8 mouse cellular contexts compared by ENCODE assay signal in genomic region chr17:28689586-28690283, GRCm38 (mm10). TPM values are rescaled to one million over a fixed set of nuclear protein-coding genes. Genes with fewer than 3 reads are reported as not detected.
DNase-seq lines count a peak whose midpoint lies in the region; ATAC-seq and TF ChIP-seq lines count a peak whose summit lies in the region.

Slc26a8 (minus strand) TSS chr17:28690233.

- H3K4me3 ChIP-seq in gastrocnemius, adult 2 months, result peak within 1 kb of the TSS; percentile 85
- peak within 1 kb of the TSS; percentile 99 for H3K4me3 ChIP-seq in heart, embryonic 16.5 days (ENCODE audit: low read length)
- peak within 1 kb of the TSS; percentile 87 for H3K4me3 ChIP-seq in limb, embryonic 11.5 days (ENCODE audit: low read depth, low read length)
- peak within 1 kb of the TSS; percentile 97 for H3K4me3 ChIP-seq in neural tube, embryonic 12.5 days

- H3K4me1 ChIP-seq in heart, embryonic 16.5 days (ENCODE audit: control insufficient read depth, insufficient read depth, low read length), result peaks cover 19% of the 10 kb centered on the region
- peaks cover 11% of the 10 kb centered on the region for H3K4me1 ChIP-seq in limb, embryonic 11.5 days (ENCODE audit: control insufficient read depth, insufficient read depth, low read length)
- peaks cover 24% of the 10 kb centered on the region for H3K4me1 ChIP-seq in neural tube, embryonic 12.5 days

- DNase-seq in gastrocnemius, adult 2 months, result peak; percentile 40
- DNase-seq in gastrocnemius, postnatal 14 days, result no peak
- peak; percentile 13 to 31 for DNase-seq in B cell, adult 2 months
- DNase-seq in cerebellum, adult 8-10 months, result peak; percentile 60
- peak; percentile 42 for DNase-seq in limb, embryonic 11.5 days (ENCODE audit: low spot score)
- DNase-seq in yolk sac, embryonic 10.5 days (ENCODE audit: low spot score), result no peak

- no peak for TF ChIP-seq CTCF in gastrocnemius, adult 2 months (IDR thresholded peaks at IDR 0.05)

- peak within 1 kb of the TSS; percentile 73 for H3K4me2 ChIP-seq in heart, embryonic 16.5 days (ENCODE audit: low read depth, low read length)
- H3K4me2 ChIP-seq in limb, embryonic 11.5 days (ENCODE audit: low read depth, severe bottlenecking), result peak within 1 kb of the TSS; percentile 90
- H3K4me2 ChIP-seq in neural tube, embryonic 12.5 days (replicated peaks), result peak within 1 kb of the TSS; percentile 88

- peak within 1 kb of the TSS; percentile 74 for H3K9ac ChIP-seq in heart, embryonic 16.5 days (ENCODE audit: low read length)
- H3K9ac ChIP-seq in limb, embryonic 11.5 days (ENCODE audit: low read length), result peak within 1 kb of the TSS; percentile 87
- peak within 1 kb of the TSS; percentile 85 for H3K9ac ChIP-seq in neural tube, embryonic 12.5 days

- no peak for ATAC-seq in heart, embryonic 16.5 days (replicated peaks; ENCODE audit: extremely low read depth, insufficient read depth, low FRiP score)
- no peak for ATAC-seq in limb, embryonic 11.5 days (ENCODE audit: insufficient number of reproducible peaks, low FRiP score, low TSS enrichment, low read depth)
- no peak for ATAC-seq in neural tube, embryonic 12.5 days (ENCODE audit: low FRiP score, low read depth)

- peaks cover 3% of the 10 kb centered on the region; the same call in 1 of the 2 replicates for H3K27me3 ChIP-seq in heart, embryonic 16.5 days (ENCODE audit: control insufficient read depth, insufficient read depth, low read length)
- 0 out of 2 replicates have a peak, but pooled peaks cover 2% of the 10 kb centered on the region for H3K27me3 ChIP-seq in limb, embryonic 11.5 days (ENCODE audit: control insufficient read depth, insufficient read depth, low read length)
- H3K27me3 ChIP-seq in neural tube, embryonic 12.5 days (replicated peaks), result peaks cover 7% of the 10 kb centered on the region

- intact Hi-C loops in gastrocnemius, adult 2 months (cut with DNase I), result loop anchor here (2.0 to 10.0 kb wide), 5 partner anchors 58 to 345 kb away; partner anchors contain the start of genes Brpf3 and Srsf3
- intact Hi-C loops in gastrocnemius, postnatal 14 days (cut with DNase I; ENCODE audit: low total_unique reads), result loop anchor here (10.0 kb wide), 1 partner anchor 65 kb away; no protein-coding TSS in a partner anchor

- WGBS in heart, embryonic 16.5 days, result 10% methylated on average over 40 of the region's 40 CpGs
- 7% methylated on average over 40 of the region's 40 CpGs for WGBS in limb, embryonic 11.5 days
- WGBS in neural tube, embryonic 12.5 days, result 9% methylated on average over 40 of the region's 40 CpGs

- no peaks in the 10 kb centered on the region for H3K36me3 ChIP-seq in heart, embryonic 16.5 days (ENCODE audit: control insufficient read depth, insufficient read depth)
- no peaks in the 10 kb centered on the region for H3K36me3 ChIP-seq in limb, embryonic 11.5 days (ENCODE audit: control insufficient read depth, insufficient read depth, low read length)
- no peaks in the 10 kb centered on the region for H3K36me3 ChIP-seq in neural tube, embryonic 12.5 days

- no peaks in the 10 kb centered on the region for H3K9me3 ChIP-seq in heart, embryonic 16.5 days (replicated peaks; ENCODE audit: control insufficient read depth, low read length)
- H3K9me3 ChIP-seq in limb, embryonic 11.5 days (ENCODE audit: control insufficient read depth, low read length), result no peaks in the 10 kb centered on the region
- no peaks in the 10 kb centered on the region for H3K9me3 ChIP-seq in neural tube, embryonic 12.5 days

- H3K27ac ChIP-seq in gastrocnemius, adult 2 months, result peak within 1 kb of the TSS; percentile 95
- H3K27ac ChIP-seq in heart, embryonic 16.5 days (ENCODE audit: low read length), result peak within 1 kb of the TSS; percentile 54
- no peak within 1 kb of the TSS; the same call in 1 of the 2 replicates for H3K27ac ChIP-seq in limb, embryonic 11.5 days (replicated peaks; ENCODE audit: low read depth, low read length)
- peak within 1 kb of the TSS; percentile 15; the same call in 1 of the 2 replicates for H3K27ac ChIP-seq in neural tube, embryonic 12.5 days

RNA-seq across cellular contexts. Expression of gene Slc26a8, which starts in this region (rescaled TPM):
- total RNA-seq in gastrocnemius, adult 2 months (2021), result under 1 TPM; 0.38 to 0.50 TPM
- total RNA-seq in gastrocnemius, postnatal 14 days (2021), result under 1 TPM; 0.33 to 0.64 TPM
- 0.19 and 0.47 TPM in 2 replicates for polyA plus RNA-seq in heart, embryonic 16.5 days (2015; fragmentation: Nextera tagmentation; extraction: Ambion mirVana)
- polyA plus RNA-seq in limb, embryonic 11.5 days (2014; fragmentation: Nextera tagmentation; extraction: Ambion mirVana), result 0.43 and 0.61 TPM in 2 replicates
- 0.45 and 0.75 TPM in 2 replicates for polyA plus RNA-seq in neural tube, embryonic 12.5 days (2016; fragmentation: Nextera tagmentation; extraction: Ambion mirVana)

Comparison
In these comparisons a context has a peak if more than half of its experiments do, and no peak if none do; other contexts are left out.
1. Peak in DNase-seq, H3K4me3 ChIP-seq and H3K27ac ChIP-seq in gastrocnemius, adult 2 months; RNA of the gene not detected or under 1 TPM.
2. Peak in DNase-seq, H3K4me3 ChIP-seq, H3K9ac ChIP-seq and H3K4me2 ChIP-seq in limb, embryonic 11.5 days; RNA of the gene not detected or under 1 TPM.
3. DNase-seq: peak in B cell, adult 2 months (2 of 2) and cerebellum, adult 8-10 months (single experiment); none in gastrocnemius, postnatal 14 days (single experiment) and yolk sac, embryonic 10.5 days (single experiment).
4. Peak in every context shown above with its lines, with median percentiles within 50 percentile points of each other: H3K4me3 ChIP-seq, H3K4me2 ChIP-seq and H3K9ac ChIP-seq.